Mouse (Mus musculus) skeletal muscle tissue, adult 2 months (tissue): ENCODE data around the gene Zfp111.

Experiments
- DNase-seq: peaks from one replicate; pipeline ENCODE4 v3.0.0-alpha.2; 2012; ENCODE audit warnings: low read depth, low spot score

The Zfp111 gene

DNA sequence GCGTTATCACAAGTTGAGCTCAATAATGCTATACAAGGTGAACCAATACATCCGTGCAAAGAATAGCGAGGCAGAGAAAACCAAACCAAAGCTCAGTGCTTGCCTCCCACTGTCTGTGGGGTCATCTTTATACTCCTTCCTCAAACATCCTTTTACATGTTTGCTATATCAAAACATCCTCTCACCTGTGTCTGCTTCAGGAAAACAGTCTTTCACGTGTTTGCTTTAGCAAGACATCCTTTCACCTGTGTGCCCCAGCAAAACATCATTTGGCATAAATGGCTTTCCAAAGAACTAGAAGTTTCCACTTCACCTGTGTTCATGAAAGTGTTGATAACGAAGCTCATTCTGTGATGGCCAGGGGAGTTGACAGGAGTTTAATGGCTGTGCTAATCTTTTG lies at the start of gene Zfp111:
Gene Zfp111 (minus strand): TSS at position 101 of the 400 bp plus-strand sequence.
- no peak for DNase-seq

DNA sequence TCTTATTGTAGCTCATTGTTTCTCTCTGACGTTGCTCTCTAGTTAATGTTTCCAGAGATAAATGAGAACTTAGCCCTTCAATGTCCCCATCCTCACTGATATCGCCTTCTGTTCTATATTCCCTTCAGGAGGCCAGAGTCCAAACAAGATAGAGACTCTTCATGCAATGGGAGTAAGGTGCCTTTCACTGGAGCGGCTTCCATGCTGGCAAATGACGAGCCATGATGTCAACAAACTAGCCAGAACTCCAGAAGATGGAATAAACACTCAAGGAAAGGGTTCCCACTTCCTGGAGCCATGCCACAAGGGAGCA lies 48.7 kb upstream of the Zfp111 start:
- no peak for DNase-seq

DNA sequence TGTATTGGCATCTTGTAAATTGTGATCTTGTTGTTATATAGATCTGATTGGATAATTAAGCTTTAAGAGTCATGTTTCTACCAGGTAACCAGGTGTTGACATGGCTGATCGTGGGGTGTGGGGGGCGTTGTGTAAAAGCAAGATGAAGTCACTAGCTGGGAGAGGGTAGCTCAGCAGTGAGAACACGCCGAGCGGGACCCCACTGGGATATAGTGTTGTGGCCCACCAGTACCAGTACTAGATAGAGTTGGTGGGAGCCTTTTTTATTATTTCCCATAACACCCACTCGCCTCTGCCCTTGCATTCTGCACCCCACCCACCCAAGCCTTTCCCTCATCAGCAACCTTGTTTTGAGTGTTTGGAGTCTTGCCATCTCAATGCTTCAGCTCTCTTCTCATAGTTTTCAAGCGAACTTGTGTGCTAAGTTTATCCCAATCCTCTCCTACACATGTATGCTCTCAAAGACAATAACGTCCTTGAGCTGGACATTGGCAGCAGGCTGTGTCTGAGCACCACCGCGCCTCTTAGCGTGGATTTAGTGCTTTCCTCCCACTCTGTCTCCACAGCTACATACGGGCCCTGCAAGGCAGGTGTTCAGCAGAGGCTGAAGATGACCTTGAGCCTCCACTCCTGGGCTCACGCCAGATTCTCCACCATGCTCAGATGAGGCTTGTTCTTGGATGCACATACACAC lies 48.2 kb upstream of the Zfp111 start:
- DNase-seq = no peak

DNA sequence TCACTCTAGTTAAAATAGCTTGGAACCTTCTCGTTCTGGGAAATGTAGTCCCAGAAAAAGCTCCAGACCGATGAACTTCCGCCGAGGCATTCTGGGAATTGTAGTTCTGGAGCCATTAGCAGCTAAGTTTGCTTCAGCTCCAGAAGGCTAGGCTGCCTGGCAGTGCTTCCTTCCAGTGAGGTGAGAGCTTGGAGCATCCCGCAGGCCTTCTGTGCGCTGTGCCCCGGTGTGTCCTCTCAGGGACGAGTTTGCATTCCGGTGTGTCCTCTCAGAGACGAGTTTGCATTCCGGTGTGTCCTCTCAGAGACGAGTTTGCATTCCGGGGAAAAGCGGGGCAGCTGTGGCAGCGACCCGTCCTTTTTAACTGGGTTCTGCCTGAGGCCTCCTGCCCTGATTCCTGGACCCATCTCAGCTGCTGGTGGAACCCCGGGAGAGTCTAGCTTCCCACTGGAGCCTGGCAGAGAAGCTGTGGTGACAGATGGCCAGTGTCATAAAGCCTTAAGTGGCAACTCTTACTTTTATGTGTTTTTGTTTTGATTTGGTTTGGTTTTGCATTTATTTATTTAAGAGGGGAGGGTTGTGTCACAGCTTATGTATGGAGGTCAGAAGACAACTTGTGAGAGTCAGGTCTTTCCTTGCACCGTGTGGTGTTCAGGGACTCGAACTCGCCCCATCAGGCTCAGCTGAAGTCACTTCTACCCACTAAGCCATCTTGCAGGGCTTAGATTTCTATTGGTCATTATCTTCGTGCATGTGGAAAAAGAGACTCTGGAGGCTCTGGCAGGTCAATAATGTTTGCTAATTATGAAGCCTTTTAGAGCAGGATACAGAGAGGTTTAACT lies 43.6 kb upstream of the Zfp111 start, which contains the start of gene Zfp108:
Gene Zfp108 (plus strand): TSS at position 162 of the 842 bp plus-strand sequence.
- peak; percentile 79 for DNase-seq

DNA sequence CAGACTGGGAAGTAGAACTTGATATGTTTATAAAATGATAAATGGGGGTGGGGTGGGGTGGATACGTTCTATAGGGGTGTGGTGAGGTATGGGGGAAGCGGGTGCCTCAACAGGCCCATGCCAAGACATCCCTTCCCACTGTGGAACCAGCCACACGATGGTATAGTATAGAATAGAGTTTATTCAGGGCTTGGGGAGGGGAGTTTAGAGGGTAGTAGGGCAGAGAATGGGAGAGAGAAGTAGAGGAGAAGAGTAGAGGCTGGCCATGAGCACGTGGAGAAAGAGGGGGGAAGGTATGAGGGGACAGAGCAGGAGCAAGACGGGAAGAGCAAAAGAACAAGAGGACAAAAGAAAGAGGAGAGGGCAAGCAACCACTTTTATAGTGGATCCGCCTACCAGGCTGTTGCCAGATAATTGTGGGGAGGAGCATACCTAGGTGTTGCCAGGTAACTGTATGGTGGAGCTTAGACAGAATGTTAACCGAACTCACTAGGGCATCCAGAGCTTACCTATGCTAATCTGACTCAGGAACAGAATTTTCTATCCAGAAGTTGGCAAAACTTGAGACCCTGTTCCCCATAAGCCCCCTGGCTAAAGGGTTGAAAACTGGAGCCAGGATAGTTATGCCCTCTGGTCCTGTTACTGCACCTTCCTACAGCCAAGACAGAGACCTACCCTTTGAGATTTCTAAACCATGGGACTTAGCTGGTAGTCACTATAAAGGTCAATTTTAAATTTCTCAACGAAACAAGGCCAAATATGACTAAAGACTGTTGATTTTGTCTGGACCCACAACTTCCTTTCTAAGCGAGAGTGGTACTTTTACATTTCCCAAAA lies 42.8 kb upstream of the Zfp111 start:
- DNase-seq = no peak

DNA sequence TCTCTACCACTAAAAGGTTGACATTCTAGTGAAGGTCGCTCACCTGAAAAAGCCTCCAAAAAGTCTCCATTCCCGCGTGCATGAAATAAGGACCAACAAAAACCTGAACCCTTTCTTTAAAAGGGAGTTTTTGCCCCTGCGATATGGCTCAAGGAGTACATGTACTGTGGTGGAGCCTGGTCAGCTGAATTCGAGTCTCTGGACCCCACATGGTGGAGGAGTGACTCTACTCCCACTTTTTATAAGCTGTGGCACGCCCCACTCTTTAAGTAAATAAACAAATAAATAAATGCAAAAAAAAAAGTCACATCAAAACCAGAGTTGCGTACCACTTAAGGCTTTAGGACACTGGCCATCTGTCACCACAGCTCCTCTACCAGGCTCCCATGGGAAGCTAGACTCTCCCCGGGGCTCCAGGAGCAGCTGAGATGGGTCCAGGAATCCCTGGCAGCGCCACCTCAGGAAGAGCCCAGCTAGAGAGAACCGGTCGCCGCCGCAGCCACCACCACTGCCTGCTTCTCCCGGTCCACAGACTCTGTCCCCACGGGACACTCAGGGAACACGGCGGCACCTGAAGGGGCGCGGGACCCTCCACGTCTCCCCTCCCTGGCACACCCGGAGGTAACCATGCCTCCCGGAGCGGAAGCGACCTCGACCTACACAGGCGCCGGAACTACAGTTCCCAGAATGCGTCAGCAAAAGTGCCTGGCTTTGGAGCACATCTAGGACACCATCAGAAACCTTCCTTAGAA lies 26.0 kb upstream of the Zfp111 start, which contains the start of gene Zfp109:
Gene Zfp109 (minus strand): TSS at position 521 of the 752 bp plus-strand sequence.
- peak; percentile 19 for DNase-seq

DNA sequence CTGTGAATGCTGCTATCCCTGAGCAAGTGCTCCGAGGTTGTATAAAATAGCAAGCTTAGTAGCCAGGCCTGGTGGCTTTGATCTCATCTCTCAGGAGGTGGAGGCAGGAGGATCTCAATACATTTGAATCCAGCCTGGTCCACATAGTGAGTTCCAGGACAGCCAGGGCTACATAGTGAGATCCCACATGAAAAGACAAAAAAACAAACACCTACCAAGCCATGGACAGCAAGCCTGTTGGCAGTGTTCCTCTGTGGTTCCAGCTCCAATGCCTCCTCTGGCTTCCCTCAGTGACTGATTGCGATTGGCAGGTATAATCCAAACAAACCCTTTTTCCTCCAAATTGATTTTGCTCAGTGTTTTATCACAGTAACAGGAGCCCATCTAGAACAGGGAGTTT lies 947 bp downstream of the Zfp111 start:
- no peak for DNase-seq

DNA sequence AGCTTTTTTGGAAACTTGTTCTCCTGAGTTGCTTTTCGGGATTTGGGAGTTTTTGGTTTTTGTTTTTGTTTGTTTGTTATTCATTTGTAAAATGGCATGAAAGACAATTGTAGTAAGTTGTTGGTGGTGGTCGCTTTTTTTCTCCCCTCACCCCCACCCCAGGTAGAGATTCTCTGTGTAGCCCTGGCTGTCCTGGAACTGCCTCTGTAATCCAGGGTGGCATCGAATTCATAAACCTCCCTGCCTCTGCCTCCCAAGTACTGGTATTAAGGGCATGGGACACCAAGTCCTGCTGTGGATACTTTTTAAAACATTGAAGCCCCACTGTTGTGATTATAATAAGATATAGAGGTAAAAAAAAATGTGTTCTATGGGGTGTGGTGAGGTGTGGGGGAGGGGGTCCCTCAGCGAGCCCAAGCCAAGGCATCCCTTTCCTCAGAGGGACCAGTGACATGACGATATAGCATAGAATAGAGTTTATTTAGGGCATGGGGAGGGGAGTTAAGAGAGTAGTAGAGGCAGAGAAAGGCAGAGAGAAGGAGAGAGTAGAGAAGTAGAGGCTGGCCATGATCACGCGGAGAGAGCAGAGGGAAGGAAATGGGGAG lies 2.9 kb downstream of the Zfp111 start:
- no peak for DNase-seq

DNA sequence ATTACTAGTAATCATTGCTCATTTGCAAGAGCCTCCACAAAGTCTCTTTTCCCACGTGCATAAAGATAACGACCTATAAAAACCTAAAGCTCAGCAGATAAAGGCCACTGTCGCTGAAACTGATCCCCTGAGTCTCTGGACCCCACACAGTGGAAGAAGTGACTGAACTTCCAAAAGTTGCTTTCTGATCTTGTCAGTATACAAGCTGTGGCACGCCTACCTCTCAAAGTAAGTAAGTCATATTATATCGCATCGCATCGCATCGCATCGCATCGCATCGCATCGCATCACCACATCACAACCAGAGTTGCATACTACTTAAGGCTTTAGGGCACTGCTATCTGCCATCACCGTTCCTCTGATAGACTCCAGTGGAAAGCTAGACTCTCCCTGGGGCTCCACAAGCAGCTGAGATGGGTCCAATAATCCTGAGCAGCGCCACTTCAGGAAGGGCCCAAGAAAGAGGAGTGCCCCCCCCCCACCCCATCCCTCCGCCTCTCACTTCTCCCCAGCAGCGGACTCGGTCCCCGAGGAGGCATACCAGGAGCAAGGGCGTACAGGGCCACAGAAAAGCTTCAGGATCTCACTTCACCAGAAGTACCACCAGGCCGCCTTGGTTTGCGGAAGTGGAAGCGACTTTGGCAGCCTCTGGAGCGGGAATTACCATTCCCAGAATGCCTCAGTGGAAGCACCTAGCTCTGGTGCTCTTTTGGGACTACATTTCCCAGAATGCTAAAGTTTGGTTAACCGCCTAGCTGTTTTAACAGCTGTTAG lies 3.6 kb downstream of the Zfp111 start:
- peak; percentile 66 for DNase-seq

DNA sequence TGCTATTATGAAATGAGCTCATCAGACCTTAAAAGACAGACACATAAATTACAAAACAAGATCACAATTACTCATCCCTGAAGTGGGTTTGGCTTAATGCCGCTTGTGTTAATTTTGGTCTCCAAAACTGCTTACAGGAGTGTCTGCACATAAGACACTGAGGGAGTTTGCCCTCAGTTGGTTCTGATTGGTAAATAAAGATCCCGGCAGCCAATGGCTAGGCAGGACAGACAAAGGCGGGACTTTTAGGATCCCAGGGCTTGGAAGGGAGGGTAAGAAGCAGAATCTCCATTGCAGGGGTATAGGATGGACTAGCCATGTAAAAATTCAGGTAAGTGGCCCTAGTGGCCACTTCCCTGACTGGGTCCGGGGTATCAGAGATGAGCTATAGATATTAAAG lies 14.3 kb downstream of the Zfp111 start:
- no peak for DNase-seq

DNA sequence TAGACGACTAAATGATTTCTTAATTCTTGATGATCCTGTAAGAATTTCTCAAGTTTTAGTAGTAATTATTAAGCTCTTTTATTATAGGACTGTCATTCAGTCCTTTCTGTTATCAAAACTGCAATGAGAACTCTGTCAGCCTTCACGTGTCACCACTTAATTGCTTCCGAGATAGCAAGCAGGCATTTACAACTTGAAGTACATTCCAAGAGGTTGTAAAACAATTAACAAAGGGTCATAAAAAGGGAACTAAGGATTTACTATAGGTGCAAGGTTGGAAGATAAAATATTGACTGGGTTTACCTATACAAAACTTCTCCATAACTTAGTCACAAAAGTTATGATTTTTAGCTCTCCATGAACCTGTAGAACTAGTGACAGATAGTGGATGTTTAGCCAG lies 18.1 kb downstream of the Zfp111 start:
- no peak for DNase-seq

DNA sequence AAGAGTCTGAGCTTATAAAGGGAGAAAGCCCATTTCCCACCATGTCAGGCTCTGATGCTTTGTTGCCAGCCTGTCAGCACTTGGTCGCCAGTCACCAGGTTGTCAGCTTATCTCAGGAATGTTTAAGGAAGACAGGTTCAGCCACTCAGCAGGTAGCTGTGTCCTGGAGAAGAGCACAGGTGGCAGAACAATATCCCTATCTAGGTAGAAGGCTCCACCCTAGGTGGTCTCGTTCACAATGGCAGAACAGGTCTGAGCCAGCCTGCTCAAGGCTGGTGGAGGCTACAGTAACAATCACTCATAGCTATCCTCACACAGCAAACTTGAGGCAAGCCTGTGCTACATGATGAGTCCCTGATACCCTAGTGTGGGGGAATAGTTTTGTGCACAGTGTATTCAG lies 19.9 kb downstream of the Zfp111 start:
- DNase-seq = no peak

DNA sequence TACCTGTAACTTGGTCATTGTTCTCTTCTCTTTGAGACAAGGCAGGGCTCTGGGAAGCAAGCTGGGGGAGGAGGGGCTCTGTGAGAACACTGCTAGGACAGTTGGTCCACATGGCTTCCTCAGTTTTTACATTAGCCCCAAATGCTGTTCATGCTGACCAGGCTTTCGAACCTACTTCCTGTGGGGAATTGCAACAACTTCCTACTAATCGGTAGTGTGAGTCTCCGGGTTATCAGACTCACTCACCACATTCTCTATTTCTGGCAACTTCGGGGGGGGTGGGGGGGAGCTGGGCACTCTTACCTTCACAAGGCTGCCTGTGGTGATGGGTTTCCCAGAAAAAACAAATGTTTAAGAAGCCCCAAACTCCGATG lies 21.7 kb downstream of the Zfp111 start:
- no peak for DNase-seq

DNA sequence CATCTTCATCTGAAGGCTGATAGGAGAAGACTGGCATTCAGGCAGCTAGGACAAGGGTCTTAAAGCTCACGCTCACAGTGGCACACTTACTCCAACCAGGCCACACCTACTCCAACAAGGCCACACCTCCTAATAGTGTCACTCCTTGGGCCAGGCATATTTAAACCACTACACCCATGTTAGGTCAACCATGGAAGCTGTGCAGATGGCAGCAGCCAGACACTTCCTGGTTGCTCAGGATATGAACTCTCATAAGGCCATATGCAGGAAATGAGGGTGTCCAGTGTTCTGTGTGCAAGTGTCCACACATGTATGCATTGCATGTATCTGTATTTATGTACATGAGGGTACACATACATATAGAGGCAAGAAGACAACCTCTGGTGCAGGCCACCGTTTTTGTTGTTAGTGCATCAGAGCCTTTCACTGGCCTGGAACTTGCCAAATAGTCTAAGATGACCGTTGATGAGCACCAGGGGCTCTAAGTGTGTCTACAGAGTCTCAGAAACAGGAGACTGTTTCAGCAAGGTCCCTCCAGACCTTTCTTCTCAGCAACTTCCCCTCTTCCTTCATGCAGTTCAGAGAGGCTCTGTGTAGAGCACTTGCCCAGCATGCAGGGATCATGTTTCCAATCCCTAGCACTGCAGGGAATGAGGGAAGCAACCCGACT lies 22.2 kb downstream of the Zfp111 start:
- DNase-seq = no peak

DNA sequence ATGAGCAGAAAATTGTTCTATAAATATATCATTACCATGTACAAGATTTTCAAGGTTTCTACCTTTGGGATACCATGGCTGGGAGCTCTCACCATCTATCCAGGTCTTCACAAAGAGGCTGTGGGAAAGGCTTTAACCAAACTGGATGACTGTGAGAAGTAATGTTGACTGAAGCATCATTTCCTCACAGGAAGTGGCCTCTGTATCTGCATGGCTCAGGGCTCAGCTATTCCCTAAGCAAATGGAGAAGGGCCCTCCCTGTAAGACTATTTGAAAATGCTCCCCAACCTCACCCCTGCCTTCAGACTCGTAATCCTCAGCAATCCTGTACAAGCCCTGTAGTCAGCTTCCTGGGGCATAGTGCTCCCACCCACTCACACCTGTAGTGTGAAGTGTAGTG lies 23.6 kb downstream of the Zfp111 start:
- DNase-seq = no peak

DNA sequence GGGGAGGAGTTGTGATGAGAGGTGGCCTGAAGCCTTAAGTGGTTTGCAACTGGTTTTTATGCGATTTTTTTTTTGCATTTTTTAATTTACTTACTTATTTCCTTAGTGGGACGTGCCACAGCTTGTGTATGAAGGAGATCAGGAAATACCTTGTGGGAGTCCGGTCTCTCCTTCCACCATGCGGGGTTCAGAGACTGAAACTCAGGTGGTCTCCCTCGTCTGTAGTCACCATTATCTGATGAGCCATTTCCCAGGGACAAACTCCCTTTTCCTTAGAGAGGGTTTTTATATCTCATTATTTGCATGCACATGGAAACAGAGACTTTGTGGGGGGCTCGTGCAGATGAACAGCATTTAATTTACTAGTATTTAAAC lies 35.9 kb downstream of the Zfp111 start:
- DNase-seq = no peak

DNA sequence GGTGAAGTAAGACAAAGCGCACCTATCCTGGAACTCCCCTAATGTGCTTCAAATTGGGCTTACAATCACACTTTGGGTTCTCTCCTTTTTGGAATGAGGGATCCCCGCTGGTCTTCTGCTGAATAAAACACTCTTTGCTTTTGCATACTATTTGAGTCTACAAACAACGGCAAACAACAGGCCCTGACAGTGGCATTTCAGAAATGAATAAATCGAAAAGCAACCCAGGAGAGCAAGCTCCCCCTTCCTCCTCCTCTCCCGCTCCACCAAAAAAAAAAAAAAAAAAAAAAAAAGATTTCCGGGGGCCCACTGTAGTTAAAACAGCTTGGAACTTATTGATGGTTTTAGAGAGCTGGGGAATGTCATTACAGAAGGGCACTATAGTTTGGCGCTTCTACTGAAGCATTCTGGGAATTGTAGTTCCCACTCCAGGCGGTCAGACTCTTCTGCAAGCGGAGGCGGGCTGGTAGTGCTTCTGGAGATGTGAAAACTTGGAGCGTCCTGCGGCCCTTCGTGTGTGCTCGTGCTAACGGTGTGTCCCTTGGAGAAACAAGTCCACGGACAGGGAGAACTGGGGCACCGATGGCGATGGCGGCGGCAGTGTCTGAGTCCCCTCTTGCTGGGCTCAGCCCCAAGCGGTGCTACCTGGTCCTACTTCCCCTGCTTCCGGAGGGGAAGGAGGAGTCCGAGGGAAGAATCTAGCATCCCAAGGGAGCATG lies 36.5 kb downstream of the Zfp111 start, which contains the start of gene Zfp114:
Gene Zfp114 (plus strand): TSS at position 443 of the 719 bp plus-strand sequence.
- peak; percentile 3 for DNase-seq

DNA sequence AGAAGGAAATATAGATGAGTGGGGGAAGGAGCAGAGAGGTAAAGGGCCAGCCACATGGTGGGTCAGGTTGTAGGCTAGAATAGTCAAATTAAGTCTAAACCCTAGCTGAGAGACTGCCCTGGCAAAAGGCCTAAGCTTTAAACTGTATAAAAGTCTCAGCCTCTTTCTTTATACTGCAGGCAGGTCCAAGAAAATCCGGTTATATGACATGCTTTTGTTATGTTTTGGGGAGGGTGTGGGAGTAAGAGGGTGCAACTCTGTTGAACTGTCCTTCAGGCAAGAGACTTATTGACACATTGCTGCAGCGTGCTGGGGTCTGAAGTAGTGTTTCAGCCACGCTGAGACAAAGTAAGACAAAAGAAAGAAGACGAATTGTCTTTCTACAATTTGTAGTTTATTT lies 39.1 kb downstream of the Zfp111 start:
- DNase-seq = no peak

DNA sequence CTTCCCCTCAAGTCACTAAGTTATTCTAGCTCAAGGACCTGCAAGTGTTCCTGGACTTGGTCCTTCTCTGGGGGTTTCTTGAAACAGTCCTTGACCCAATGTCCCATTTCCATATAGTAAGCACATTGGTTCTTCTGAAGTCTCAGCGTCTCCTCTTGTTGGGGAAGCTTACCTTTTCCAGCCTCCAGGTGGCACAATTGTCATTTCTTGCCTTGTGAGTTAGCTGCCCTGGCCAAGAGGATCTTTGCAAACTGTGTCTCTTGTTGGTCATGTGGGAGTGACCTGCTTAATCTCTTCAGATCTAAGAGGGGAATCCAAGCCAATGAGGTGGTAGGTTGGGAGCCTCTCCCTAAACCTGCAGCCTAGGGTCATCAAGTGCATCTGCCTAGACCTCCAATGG lies 58.0 kb downstream of the Zfp111 start:
- DNase-seq = no peak
